Mouse (Mus musculus) kidney, postnatal 25 days (tissue): ENCODE results near the gene Ahsa1.
"Not testable (repeated sequence)": the region's sequence is repeated elsewhere in the genome, so short reads cannot be mapped to it uniquely, and the experiment has no call there.

Source experiments
- DNase-seq, 2 experiments: peaks; one replicate each; pipeline ENCODE4 v3.0.0; 2021; ENCODE audit warnings: mixed read lengths in 2 of 2

The Ahsa1 gene

GRCm38 (mm10) chr12:87282743-87283142 lies 16.5 kb downstream of the Ahsa1 start:
- no peak for DNase-seq

GRCm38 (mm10) chr12:87283706-87284105 lies 17.4 kb downstream of the Ahsa1 start:
- DNase-seq: no peak

GRCm38 (mm10) chr12:87284268-87284667 lies 18.0 kb downstream of the Ahsa1 start:
- DNase-seq: no peak

GRCm38 (mm10) chr12:87284726-87285125 lies 18.4 kb downstream of the Ahsa1 start:
- DNase-seq: no peak

GRCm38 (mm10) chr12:87289100-87289499 lies 22.8 kb downstream of the Ahsa1 start:
- DNase-seq: no peak

- peak in 1 of 2 experiments; percentile 37 for DNase-seq
Observed at GRCm38 (mm10) chr12:87293934-87294333, 27.7 kb downstream of the Ahsa1 start.

GRCm38 (mm10) chr12:87299037-87299656 lies 32.9 kb downstream of the Ahsa1 start:
- peak in 1 of 2 experiments; percentile 49 for DNase-seq

- peak; percentile 25 to 46 for DNase-seq
Observed at GRCm38 (mm10) chr12:87299657-87300440, 33.6 kb downstream of the Ahsa1 start, which contains the start of gene Ism2. Ism2 (minus strand) TSS chr12:87299705.

- peak in 1 of 2 experiments; percentile 12 for DNase-seq
Observed at GRCm38 (mm10) chr12:87300441-87300690, 34.1 kb downstream of the Ahsa1 start.

- DNase-seq: no peak
Observed at GRCm38 (mm10) chr12:87301189-87301588, 34.9 kb downstream of the Ahsa1 start.

GRCm38 (mm10) chr12:87305767-87306583 lies 39.7 kb downstream of the Ahsa1 start:
- DNase-seq: no peak

- DNase-seq: not testable (repeated sequence)
Observed at GRCm38 (mm10) chr12:87306584-87306844, 40.2 kb downstream of the Ahsa1 start.

GRCm38 (mm10) chr12:87313098-87313497 lies 46.8 kb downstream of the Ahsa1 start:
- DNase-seq: no peak

GRCm38 (mm10) chr12:87317951-87318350 lies 51.7 kb downstream of the Ahsa1 start:
- DNase-seq: no peak

GRCm38 (mm10) chr12:87319229-87319628 lies 53.0 kb downstream of the Ahsa1 start:
- no peak for DNase-seq
